Mouse (Mus musculus) myocyte (in vitro differentiated cells): ENCODE measurements around the gene Cfap74. TPM values are rescaled to one million over a fixed set of nuclear protein-coding genes. Genes with fewer than 3 reads are reported as not detected.
A peak's percentile ranks its signal among the peaks of the same experiment; 100 is the strongest.

Experiments
- H3K27me3 ChIP-seq: one replicate; pipeline ENCODE4 v1.6.1; 2011; ENCODE audit not compliant: control insufficient read depth, insufficient read depth, insufficient read length
- H3K36me3 ChIP-seq: one replicate; pipeline ENCODE4 v1.6.1; 2011; ENCODE audit not compliant: control insufficient read depth, insufficient read depth
- H3K4me2 ChIP-seq: one replicate; pipeline ENCODE4 v1.6.1; 2011; ENCODE audit warnings: low read depth, control low read depth
- H3K4me3 ChIP-seq: one replicate; pipeline ENCODE4 v1.5.1; 2011; ENCODE audit warnings: mild to moderate bottlenecking, control low read depth, moderate library complexity
- H3K79me2 ChIP-seq: one replicate; pipeline ENCODE4 v1.6.1; 2011; ENCODE audit not compliant: control insufficient read depth, insufficient read depth
- H3ac ChIP-seq: one replicate; pipeline ENCODE4 v1.6.1; 2011; ENCODE audit not compliant: control insufficient read depth, insufficient read length
- CEBPB ChIP-seq: IDR thresholded peaks from 2 replicates; pipeline ENCODE4 v1.6.1; 2011; ENCODE audit warnings: mild to moderate bottlenecking, moderate library complexity; ENCODE audit not compliant: poor library complexity, insufficient read depth, severe bottlenecking
- E2F4 ChIP-seq: IDR thresholded peaks from one replicate; pipeline ENCODE4 v1.6.1; 2011; ENCODE audit warnings: mild to moderate bottlenecking, control low read depth, moderate library complexity; ENCODE audit not compliant: insufficient read depth
- MAX ChIP-seq: IDR thresholded peaks from one replicate; pipeline ENCODE4 v1.6.1; 2011; ENCODE audit warnings: low read depth, mild to moderate bottlenecking, control low read depth
- MYOD1 ChIP-seq, 3 experiments: IDR thresholded peaks; one replicate each; pipeline ENCODE4 v1.6.1; 2011; ENCODE audit warnings: control low read depth in 2 of 3, low read depth in 2 of 3, mild to moderate bottlenecking in 2 of 3, moderate library complexity in 1 of 3; ENCODE audit not compliant: insufficient read length in 2 of 3, control insufficient read depth in 1 of 3
- MYOG ChIP-seq, 3 experiments: IDR thresholded peaks; one replicate each; pipeline ENCODE4 v1.6.1; 2011; ENCODE audit warnings: control low read depth in 2 of 3, low read depth in 2 of 3, mild to moderate bottlenecking in 2 of 3; ENCODE audit not compliant: insufficient read length in 2 of 3, control insufficient read depth in 1 of 3, insufficient read depth in 1 of 3
- POLR2A ChIP-seq: IDR thresholded peaks from one replicate; pipeline ENCODE4 v1.6.1; 2011; ENCODE audit warnings: low read depth, mild to moderate bottlenecking, control low read depth, moderate library complexity; ENCODE audit not compliant: insufficient read length
- POLR2AphosphoS2 ChIP-seq: IDR thresholded peaks from one replicate; pipeline ENCODE4 v1.6.1; 2011; ENCODE audit warnings: low read depth, control low read depth; ENCODE audit not compliant: insufficient read length
- REST ChIP-seq: IDR thresholded peaks from one replicate; pipeline ENCODE4 v1.6.1; 2011; ENCODE audit warnings: mild to moderate bottlenecking, control low read depth, moderate library complexity; ENCODE audit not compliant: insufficient read depth, insufficient read length
- SRF ChIP-seq: IDR thresholded peaks from one replicate; pipeline ENCODE4 v1.6.1; 2011; ENCODE audit warnings: low read depth; ENCODE audit not compliant: control insufficient read depth, insufficient read length
- TCF12 ChIP-seq: IDR thresholded peaks from one replicate; pipeline ENCODE4 v1.6.1; 2011; ENCODE audit warnings: mild to moderate bottlenecking, control low read depth; ENCODE audit not compliant: poor library complexity, insufficient read depth, severe bottlenecking
- TCF3 ChIP-seq: IDR thresholded peaks from one replicate; pipeline ENCODE4 v1.6.1; 2011; ENCODE audit warnings: low read depth, control low read depth; ENCODE audit not compliant: insufficient read length
- USF1 ChIP-seq: IDR thresholded peaks from one replicate; pipeline ENCODE4 v1.6.1; 2011; ENCODE audit warnings: low read depth, mild to moderate bottlenecking, control low read depth, moderate library complexity
- polyA plus RNA-seq: library from polyadenylated mRNA; unstranded; fragments of >200 nt; fragmentation: generic; extraction: Trizol; gene quantifications from one replicate; pipeline ENCODE4 v1.2.1, GENCODE M21; 2012; ENCODE audit warnings: missing spikeins

Cfap74 gene
- polyA plus RNA-seq, result 0.22 TPM

DNA sequence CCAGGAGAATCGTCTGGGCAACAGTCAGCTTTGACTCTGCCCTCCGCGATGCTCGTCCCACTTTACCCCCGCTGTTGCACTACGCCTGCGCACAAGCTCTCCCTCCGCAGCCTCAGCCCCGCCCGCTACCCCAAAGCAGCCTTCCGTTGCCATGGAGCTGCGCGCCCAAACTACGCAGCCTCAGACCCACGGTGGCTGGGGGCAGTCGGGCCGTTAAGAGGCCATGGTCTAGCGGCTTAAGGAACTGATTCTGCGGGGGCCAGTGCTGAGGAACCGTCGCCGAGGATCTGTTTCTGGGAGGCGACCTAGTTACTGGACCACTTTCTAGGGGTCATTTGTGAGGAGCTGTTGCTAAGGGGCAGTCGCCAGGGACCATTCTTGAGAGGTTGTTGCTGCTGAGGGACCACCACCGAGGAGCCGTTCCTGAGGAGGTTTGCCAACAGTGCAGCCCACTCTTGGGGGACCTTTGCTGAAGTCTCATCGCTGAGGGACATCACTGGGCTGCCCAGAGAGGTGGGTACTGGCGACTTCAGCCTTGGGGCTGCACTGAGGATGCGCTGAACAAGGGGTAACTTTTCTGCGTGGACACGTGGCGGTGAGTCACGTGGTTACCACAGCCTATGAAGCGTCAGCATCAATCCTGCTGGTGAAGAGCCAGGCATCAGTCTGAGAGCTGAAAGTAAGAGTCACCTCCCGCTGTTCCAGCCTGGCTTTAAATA, at the start of gene Cfap74:
TSS of gene Cfap74 (plus strand) at position 133 of the 719 bp plus-strand sequence.
- Histone ChIP-seq H3K4me3 (peak within 1 kb of the TSS; percentile 3), H3K27me3 (peaks cover 17% of the 10 kb centered on the region), H3K79me2 (no peaks in the 10 kb centered on the region), H3K4me2 (peak within 1 kb of the TSS; percentile 72), H3ac (no peak within 1 kb of the TSS), H3K36me3 (no peaks in the 10 kb centered on the region)
- no peak for TF ChIP-seq CEBPB
- TF ChIP-seq SRF, result no peak
- TF ChIP-seq POLR2A, result no peak
- TF ChIP-seq USF1, result peak; percentile 71
- TF ChIP-seq MYOG (IDR thresholded peaks at IDR 0.05; ENCODE audit: control insufficient read depth in 1 of 3, insufficient read depth in 1 of 3, insufficient read length in 2 of 3, low read depth in 2 of 3), result no peak

DNA sequence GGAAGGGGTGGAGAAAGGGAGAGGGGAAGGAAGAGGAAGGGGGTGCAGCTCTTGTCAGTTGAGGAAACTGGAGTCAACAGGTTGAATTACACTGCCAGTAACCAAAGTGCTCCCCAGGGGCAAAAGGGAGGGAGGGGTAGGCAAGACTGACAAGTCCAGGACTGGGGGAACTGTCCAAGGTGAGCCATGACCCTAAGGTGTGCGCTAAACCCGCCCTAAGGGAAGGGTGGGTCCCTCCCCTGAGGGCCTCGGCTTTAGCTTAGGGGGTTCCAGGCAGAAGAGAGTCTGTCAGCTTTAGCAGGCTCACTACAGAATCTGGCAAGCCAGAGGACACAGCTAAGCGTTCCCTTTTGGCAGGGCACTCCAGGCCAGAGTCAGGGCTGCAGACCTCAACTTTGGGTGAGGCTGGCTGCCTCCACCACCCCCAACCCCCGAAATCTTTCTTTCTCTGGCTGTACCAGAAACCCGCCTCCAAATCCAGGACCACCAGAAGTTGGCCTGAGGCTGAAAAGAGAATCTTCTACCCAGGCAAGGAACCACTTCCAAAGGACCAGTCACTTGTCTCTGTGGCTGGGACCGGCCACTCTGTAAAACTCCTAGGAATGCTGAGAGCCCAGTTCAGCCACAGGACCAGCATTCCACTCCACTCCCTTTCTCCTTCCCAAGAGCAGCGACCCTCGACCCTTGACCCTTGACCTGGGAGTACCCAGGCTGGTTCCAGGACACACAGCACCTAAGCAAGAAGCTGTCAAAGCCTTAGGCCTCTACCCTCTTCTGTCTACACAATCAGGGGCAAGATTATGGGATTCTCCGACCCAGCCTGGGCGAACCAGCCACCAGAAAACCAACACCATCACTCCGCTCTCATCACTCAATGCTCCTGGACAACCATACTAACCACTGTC, 49.2 kb upstream of the Cfap74 start:
- H3K4me3 ChIP-seq, result no peak overlapping the region
- H3K27me3 ChIP-seq, result peaks cover 89% of the 10 kb centered on the region
- TF ChIP-seq POLR2A (no peak), E2F4 (no peak), CEBPB (no peak), REST (no peak), MAX (no peak), TCF12 (no peak), USF1 (no peak), MYOG (IDR thresholded peaks at IDR 0.05; ENCODE audit: control insufficient read depth in 1 of 3, insufficient read depth in 1 of 3, insufficient read length in 2 of 3, low read depth in 2 of 3) (no peak), TCF3 (no peak)
- H3K4me2 ChIP-seq, result no peak overlapping the region
- H3K36me3 ChIP-seq, result no peaks in the 10 kb centered on the region
- no peak overlapping the region for H3ac ChIP-seq
- no peaks in the 10 kb centered on the region for H3K79me2 ChIP-seq

DNA sequence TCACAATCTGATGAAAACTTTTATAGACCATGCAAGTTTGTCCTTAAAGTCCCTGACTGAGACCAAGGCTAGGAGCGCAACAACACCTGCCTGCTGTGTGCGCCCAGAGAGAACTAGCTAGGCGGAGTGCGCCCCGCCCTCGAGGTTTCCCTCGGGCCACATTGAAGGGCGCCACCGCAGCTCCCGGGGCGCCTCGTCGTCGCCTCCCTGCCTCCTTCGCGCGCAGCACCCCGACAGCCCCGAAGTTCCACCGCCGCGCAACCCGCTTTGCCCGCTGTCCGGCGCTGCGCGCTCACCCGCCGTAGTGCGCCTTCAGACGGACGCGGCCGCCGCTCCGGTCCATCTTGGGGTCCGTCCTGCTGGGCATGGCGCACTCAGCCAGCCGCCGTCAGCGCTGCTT, 48.1 kb upstream of the Cfap74 start:
- peaks cover 92% of the 10 kb centered on the region for H3K27me3 ChIP-seq

DNA sequence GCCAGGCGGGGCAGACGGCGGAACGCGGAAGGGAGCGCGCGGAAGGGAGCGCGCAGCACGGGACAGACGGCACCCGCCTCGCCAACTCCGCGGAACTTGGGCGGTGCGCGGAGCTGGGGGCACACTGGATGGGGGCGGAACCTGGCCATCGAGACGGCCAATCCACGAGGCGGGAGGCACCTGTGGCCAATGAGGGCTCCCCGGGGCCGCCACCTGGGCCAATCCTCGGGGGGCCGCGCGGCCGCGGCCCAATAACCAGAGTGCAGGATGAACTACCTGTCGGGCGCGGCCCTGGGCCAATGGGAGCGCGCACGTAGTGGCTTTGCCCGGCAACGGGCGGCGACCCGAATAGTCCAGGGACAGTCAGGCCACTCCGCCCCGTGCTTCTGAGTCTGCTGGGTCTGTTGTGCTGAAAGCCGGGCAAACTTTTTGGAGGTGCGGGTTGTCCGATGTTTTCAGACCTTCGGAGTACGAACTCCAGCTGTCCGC, 47.6 kb upstream of the Cfap74 start, which contains the start of gene Prkcz:
TSS of gene Prkcz (minus strand) at position 59 of the 489 bp plus-strand sequence.
- Histone ChIP-seq H3ac (no peak within 1 kb of the TSS), H3K79me2 (no peaks in the 10 kb centered on the region), H3K36me3 (no peaks in the 10 kb centered on the region), H3K4me3 (no peak within 1 kb of the TSS), H3K4me2 (no peak within 1 kb of the TSS), H3K27me3 (peaks cover 92% of the 10 kb centered on the region)
- TF ChIP-seq SRF (no peak), MAX (no peak), REST (no peak), POLR2AphosphoS2 (no peak), E2F4 (no peak), TCF3 (no peak), CEBPB (no peak), TCF12 (no peak), USF1 (no peak), MYOD1 (IDR thresholded peaks at IDR 0.05; ENCODE audit: control insufficient read depth in 1 of 3, insufficient read length in 2 of 3, low read depth in 2 of 3) (no peak)

More for the DNA sequence above, 48.1 kb upstream of the Cfap74 start:
- no peak overlapping the region for H3K4me2 ChIP-seq
- H3ac ChIP-seq, result no peak overlapping the region
- TF ChIP-seq POLR2A, result no peak
- TF ChIP-seq SRF, result no peak
- TF ChIP-seq MYOD1 (IDR thresholded peaks at IDR 0.05; ENCODE audit: control insufficient read depth in 1 of 3, insufficient read length in 2 of 3, low read depth in 2 of 3), result no peak
- no peak for TF ChIP-seq CEBPB
- no peak for TF ChIP-seq REST
- TF ChIP-seq POLR2AphosphoS2, result no peak
- TF ChIP-seq E2F4, result no peak
- TF ChIP-seq MAX, result no peak
- no peak for TF ChIP-seq TCF3
- TF ChIP-seq MYOG (IDR thresholded peaks at IDR 0.05; ENCODE audit: control insufficient read depth in 1 of 3, insufficient read depth in 1 of 3, insufficient read length in 2 of 3, low read depth in 2 of 3), result no peak
- no peak for TF ChIP-seq TCF12
- no peak for TF ChIP-seq USF1
- no peaks in the 10 kb centered on the region for H3K36me3 ChIP-seq
- no peak overlapping the region for H3K4me3 ChIP-seq
- no peaks in the 10 kb centered on the region for H3K79me2 ChIP-seq
